Comparison of ENCODE assay signal across 10 mouse cellular contexts in genomic region chr10:107492867-107493579, GRCm38 (mm10). TPM values are rescaled to one million over a fixed set of nuclear protein-coding genes. Genes with fewer than 3 reads are reported as not detected.
DNase-seq lines count a peak whose midpoint lies in the region; ATAC-seq and TF ChIP-seq lines count a peak whose summit lies in the region.
"Had no signal": no experiment of that assay in that cellular context is flagged by ENCODE, and none has a peak within 500 bp of the region (broad histone marks: within the 10 kb centered on the region; RNA-seq: fewer than 3 reads in every experiment).

No protein-coding gene starts in this region.

- no peak for TF ChIP-seq CTCF in ES-Bruce4 (IDR thresholded peaks at IDR 0.05; ENCODE audit: low read depth, low read length)

- H3K4me3 ChIP-seq in heart, embryonic 11.5 days (ENCODE audit: low read depth, low read length): peak overlapping the region; percentile 31
- no peak overlapping the region for H3K4me3 ChIP-seq in ES-Bruce4 (ENCODE audit: low read depth, low read length)
- H3K4me3 ChIP-seq in forebrain, embryonic 13.5 days: peak overlapping the region; percentile 30
- H3K4me3 ChIP-seq: liver, embryonic 15.5 days had no signal

- no peak for ATAC-seq in heart, embryonic 11.5 days (replicated peaks; ENCODE audit: insufficient number of reproducible peaks, low FRiP score, low TSS enrichment)
- peak; percentile 71 for ATAC-seq in forebrain, embryonic 13.5 days
- 0 out of 2 replicates have a peak, but pooled peaks have one; percentile 20 for ATAC-seq in megakaryocyte progenitor cell, adult 5-6 weeks (replicated peaks; ENCODE audit: poor library complexity)
- ATAC-seq in cerebellum, adult (ENCODE audit: insufficient number of reproducible peaks, low FRiP score, low TSS enrichment): no peak

- no peaks in the 10 kb centered on the region for H3K4me1 ChIP-seq in heart, embryonic 11.5 days (ENCODE audit: control insufficient read depth, insufficient read depth, low read length)
- no peaks in the 10 kb centered on the region for H3K4me1 ChIP-seq in ES-Bruce4 (ENCODE audit: control insufficient read depth, insufficient read depth, low read length)
- peaks cover 10% of the 10 kb centered on the region for H3K4me1 ChIP-seq in forebrain, embryonic 13.5 days
- H3K4me1 ChIP-seq: liver, embryonic 15.5 days had no signal

- TF ChIP-seq POLR2A in ES-Bruce4 (IDR thresholded peaks at IDR 0.05; ENCODE audit: insufficient read depth, low read length): no peak

- H3K27ac ChIP-seq in heart, embryonic 11.5 days (ENCODE audit: low read depth, low read length): no peak overlapping the region
- no peak overlapping the region for H3K27ac ChIP-seq in ES-Bruce4 (ENCODE audit: insufficient read depth, low read length)
- no peak overlapping the region for H3K27ac ChIP-seq in forebrain, embryonic 13.5 days
- H3K27ac ChIP-seq: liver, embryonic 15.5 days had no signal

- no peak for DNase-seq in heart, postnatal 4 days
- DNase-seq in B cell, adult 2 months: no peak
- DNase-seq in urinary bladder, postnatal 14 days (ENCODE audit: low spot score): no peak

- no peak for TF ChIP-seq EP300 in ES-Bruce4 (IDR thresholded peaks at IDR 0.05; ENCODE audit: insufficient read depth, low read depth, low read length)

- H3K4me2 ChIP-seq in heart, embryonic 11.5 days: peak overlapping the region; percentile 58
- peak overlapping the region; percentile 59 for H3K4me2 ChIP-seq in forebrain, embryonic 13.5 days
- H3K4me2 ChIP-seq: liver, embryonic 15.5 days had no signal

- H3K27me3 ChIP-seq in heart, embryonic 11.5 days (ENCODE audit: control insufficient read depth, insufficient read depth, low read length): no peaks in the 10 kb centered on the region
- no peaks in the 10 kb centered on the region for H3K27me3 ChIP-seq in ES-Bruce4 (ENCODE audit: control insufficient read depth, insufficient read depth, low read length, poor library complexity, severe bottlenecking)
- peaks cover 6% of the 10 kb centered on the region; the same call in 1 of the 2 replicates for H3K27me3 ChIP-seq in forebrain, embryonic 13.5 days
- H3K27me3 ChIP-seq: CH12.LX; liver, embryonic 15.5 days had no signal

- WGBS in heart, embryonic 11.5 days (ENCODE audit: insufficient replicate concordance): 35% methylated on average over 18 of the region's 18 CpGs
- 39% methylated on average over 18 of the region's 18 CpGs for WGBS in forebrain, embryonic 13.5 days

- H3K9me3 ChIP-seq in heart, embryonic 11.5 days (replicated peaks; ENCODE audit: control insufficient read depth, low read length): no peaks in the 10 kb centered on the region
- H3K9me3 ChIP-seq in ES-Bruce4 (replicated peaks; ENCODE audit: control insufficient read depth, insufficient read depth, low read length, poor library complexity, severe bottlenecking): no peaks in the 10 kb centered on the region
- no peaks in the 10 kb centered on the region for H3K9me3 ChIP-seq in forebrain, embryonic 13.5 days (replicated peaks)
- H3K9me3 ChIP-seq: liver, embryonic 15.5 days had no signal

- peak overlapping the region; percentile 50 for H3K9ac ChIP-seq in heart, embryonic 11.5 days (ENCODE audit: low read depth, low read length)
- 0 out of 2 replicates have a peak overlapping the region, but pooled peaks have one; percentile 11 for H3K9ac ChIP-seq in ES-Bruce4 (ENCODE audit: low read depth, poor library complexity, severe bottlenecking)
- H3K9ac ChIP-seq in forebrain, embryonic 13.5 days: peak overlapping the region; percentile 50
- H3K9ac ChIP-seq: liver, embryonic 15.5 days had no signal

- no peaks in the 10 kb centered on the region for H3K36me3 ChIP-seq in heart, embryonic 11.5 days (ENCODE audit: control insufficient read depth, insufficient read depth, low read length)
- no peaks in the 10 kb centered on the region for H3K36me3 ChIP-seq in ES-Bruce4 (ENCODE audit: control insufficient read depth, insufficient read depth, low read length, poor library complexity, severe bottlenecking)
- no peaks in the 10 kb centered on the region for H3K36me3 ChIP-seq in forebrain, embryonic 13.5 days (ENCODE audit: poor library complexity, severe bottlenecking)
- H3K36me3 ChIP-seq: liver, embryonic 15.5 days had no signal

RNA-seq across cellular contexts. Expression of gene Myf6, which starts 1.5 kb away (rescaled TPM):
- polyA plus RNA-seq in heart, embryonic 11.5 days (2014; fragmentation: Nextera tagmentation; extraction: Ambion mirVana): not detected in 2 replicates
- total RNA-seq in heart, postnatal 4 days (2021): under 1 TPM in 1 of 2 experiments, not detected in 1; 0.20 TPM
- not detected in 2 replicates for polyA plus RNA-seq in ES-Bruce4 (2011; ENCODE audit: insufficient read depth, insufficient read length, low read depth, missing spikeins)
- not detected in 2 replicates for polyA plus RNA-seq in forebrain, embryonic 13.5 days (2015; fragmentation: Nextera tagmentation; extraction: Ambion mirVana)
- total RNA-seq in megakaryocyte progenitor cell, adult 5-6 weeks (2015): not detected in 2 replicates
- not detected in 2 replicates for total RNA-seq in megakaryocyte progenitor cell, adult 5-6 weeks (2017)
- total RNA-seq: CH12.LX had no signal

RNA-seq across cellular contexts. Expression of gene Myf5, which starts 7.1 kb away (rescaled TPM):
- 0.56 and 0.87 TPM in 2 replicates for polyA plus RNA-seq in heart, embryonic 11.5 days (2014; fragmentation: Nextera tagmentation; extraction: Ambion mirVana)
- not detected for total RNA-seq in heart, postnatal 4 days (2021)
- polyA plus RNA-seq in ES-Bruce4 (2011; ENCODE audit: insufficient read depth, insufficient read length, low read depth, missing spikeins): not detected in 2 replicates
- not detected in 2 replicates for polyA plus RNA-seq in forebrain, embryonic 13.5 days (2015; fragmentation: Nextera tagmentation; extraction: Ambion mirVana)
- total RNA-seq in megakaryocyte progenitor cell, adult 5-6 weeks (2015): not detected in 2 replicates
- not detected in 2 replicates for total RNA-seq in megakaryocyte progenitor cell, adult 5-6 weeks (2017)
- total RNA-seq: CH12.LX had no signal

Comparison
In these comparisons a context has a peak if more than half of its experiments do, and no peak if none do; other contexts are left out.
1. ATAC-seq: peak in forebrain, embryonic 13.5 days (single experiment) and megakaryocyte progenitor cell, adult 5-6 weeks (single experiment); none in heart, embryonic 11.5 days (single experiment) and cerebellum, adult (single experiment).
2. Peak in every context shown above with its lines, with median percentiles within 50 percentile points of each other: H3K9ac ChIP-seq.